Mouse (Mus musculus): ENCODE data around the gene Sdccag8. TPM values are rescaled to one million over a fixed set of nuclear protein-coding genes. Genes with fewer than 3 reads are reported as not detected.

Gene Sdccag8
- polyA plus RNA-seq, 1 experiment, result 3.9 TPM

DNA sequence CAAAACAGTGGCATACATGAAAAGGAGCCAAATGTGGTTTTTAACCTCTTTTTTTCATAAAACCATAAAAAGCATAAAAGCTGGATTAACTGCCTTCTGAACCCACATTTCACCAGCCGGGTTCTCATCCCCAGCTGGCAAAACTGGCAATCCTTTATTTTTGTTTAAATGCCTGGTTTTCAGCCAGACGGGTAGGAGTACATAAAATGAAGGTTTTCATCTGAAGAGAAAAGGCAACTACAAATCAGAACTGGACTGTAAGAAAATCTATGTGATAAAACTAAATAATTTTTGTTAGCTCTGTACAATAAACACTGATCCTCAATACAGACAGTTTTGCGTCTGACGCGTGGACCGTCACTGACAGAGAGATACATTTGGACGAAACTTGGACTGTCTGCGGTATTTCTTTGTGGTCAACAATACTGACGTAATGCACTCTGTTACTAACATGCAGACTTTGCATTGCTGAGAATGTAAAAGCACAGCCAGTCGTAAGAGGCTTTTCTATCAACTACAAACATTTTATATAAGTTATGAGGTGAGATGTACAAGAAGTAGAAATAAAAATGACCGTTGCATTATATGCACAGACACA lies 237.0 kb downstream of the Sdccag8 start:
- DNase-seq (ENCODE audit: low read depth), result no peak

DNA sequence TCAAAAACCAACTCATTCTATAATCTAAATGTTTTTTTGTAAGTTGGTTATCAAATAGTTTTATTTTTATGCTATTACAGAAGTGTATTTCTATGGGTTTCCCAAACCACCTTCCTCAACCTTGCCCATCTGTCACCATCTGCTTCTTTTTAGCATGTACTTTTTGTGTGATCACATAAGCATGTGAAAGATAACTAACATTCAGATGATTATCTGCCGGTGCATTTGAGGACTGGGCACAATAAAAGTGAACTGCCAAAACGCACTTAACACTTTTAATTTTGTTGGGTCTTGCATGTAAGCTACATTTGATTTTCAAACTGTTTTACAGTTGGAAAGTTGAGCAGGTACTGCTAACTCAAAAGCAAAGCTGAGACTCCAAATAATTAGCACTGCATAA lies 240.4 kb downstream of the Sdccag8 start:
- no peak for DNase-seq (ENCODE audit: low read depth)

DNA sequence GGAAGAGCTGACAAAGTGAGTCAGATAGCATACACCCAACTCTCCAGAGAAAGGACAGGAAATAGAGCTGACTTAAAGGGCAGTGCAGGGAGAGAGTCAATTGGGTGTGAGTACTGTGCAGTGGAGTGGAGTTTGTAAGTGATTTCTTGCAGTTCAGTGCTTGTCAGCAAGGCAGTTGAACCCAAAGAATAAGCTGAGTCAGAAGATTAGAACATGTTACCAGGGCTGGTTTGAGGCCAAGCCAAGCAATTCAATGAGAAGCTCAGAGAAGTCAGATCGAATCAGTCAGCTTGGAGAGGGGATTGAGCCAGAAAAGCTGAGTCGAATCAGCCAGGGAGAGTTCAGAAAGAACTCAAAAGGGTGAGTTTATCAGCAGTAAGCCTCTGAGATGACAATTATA lies 247.3 kb downstream of the Sdccag8 start:
- no peak for DNase-seq (ENCODE audit: low read depth)

DNA sequence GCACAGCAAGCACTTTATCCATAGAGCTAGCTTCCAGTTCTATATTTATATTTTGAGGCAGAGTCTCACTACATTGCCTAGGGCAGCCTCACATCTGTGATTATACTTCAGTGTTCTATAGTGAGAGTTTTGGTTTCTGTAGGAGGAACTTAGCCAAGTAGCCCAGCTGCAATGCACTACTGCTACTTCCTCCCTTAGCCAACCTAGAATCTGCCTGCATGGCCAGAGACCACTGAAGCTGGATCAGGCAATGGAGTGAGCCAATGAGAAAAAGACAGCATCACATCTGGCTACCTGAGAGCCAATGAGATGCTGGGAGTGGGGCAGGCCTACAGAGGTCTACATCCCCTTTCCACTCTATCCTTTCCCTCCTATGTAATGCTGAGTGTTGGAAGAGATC lies 251.3 kb downstream of the Sdccag8 start:
- DNase-seq (ENCODE audit: low read depth), result no peak

DNA sequence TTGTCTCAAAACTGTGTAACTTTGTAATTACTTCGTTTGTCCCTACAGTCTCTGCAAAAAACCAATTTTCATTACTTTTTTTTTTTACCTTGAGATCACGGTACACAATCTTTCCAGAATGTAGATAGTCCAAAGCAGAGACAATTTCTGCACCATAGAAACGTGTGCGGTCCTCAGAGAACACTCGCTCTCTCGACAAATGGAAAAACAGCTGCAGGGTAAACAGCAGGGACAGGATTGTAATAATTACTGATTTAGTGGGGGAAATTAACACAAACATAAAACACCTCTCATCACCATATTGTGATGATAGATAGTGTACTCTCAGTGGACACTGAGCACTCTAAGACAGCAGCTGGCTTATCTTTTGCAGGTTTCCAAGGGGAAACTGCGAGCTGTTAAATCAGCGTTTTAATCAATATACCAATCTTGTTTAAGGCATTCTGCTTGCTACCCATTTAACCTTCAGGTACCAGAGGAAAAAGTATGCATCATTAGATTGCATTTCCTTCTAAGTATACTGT lies 252.7 kb downstream of the Sdccag8 start:
- no peak for DNase-seq (ENCODE audit: low read depth)

DNA sequence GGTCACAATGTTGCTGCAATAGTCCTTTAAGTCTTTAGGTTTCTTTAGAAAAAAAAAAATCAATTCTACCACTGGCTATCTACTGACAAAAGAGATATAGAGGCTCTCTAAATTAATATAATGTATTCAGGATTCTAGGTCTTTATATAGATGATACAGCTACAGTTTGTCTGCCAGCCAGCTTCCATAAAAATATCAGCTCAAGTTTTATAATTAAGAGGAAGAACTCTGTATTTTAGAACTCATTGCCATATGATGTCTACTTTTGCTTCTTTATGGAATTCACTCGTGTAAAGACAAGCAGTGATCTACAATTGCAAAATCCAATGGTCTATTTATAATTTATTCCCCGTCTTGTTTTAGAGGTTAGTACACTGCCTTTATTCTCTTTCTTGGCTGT lies 254.7 kb downstream of the Sdccag8 start:
- no peak for DNase-seq (ENCODE audit: low read depth)

Other genes with a start within 250 kb of the Sdccag8 start
- 9.9 and 10.2 TPM in 2 replicates for gene Cep170, start 593 bp upstream of the Sdccag8 start, polyA plus RNA-seq (2012; rRNA removed)

All from gonadal fat pad, adult 2 months (tissue).